Mouse (Mus musculus): Measurements from ENCODE around the gene Aspdh.
A peak's percentile ranks its signal among the peaks of the same experiment; 100 is the strongest.

The Aspdh gene

DNA sequence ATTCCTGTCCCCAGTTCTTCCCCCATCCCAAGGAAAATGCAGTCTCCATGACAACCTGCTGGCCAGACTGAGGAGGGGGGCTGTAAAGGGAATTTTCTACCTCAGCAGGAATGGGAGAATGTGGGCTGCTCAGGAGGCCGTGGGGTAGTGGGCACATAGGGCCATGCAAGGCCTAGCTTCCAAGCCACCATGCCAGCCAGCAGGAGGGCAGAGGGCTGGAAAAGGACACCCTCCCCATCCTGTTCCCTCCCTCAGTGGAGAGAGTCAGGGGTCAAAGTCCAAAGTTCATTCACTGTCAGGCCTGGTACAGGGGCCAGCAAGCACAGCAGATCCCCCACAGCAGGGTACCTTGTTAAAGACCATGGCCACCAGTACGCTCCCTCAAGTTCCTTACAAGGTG, at the start of gene Aspdh:
Aspdh (plus strand) TSS at position 281 of the 400 bp plus-strand sequence.
- peak; percentile 19 for DNase-seq

DNA sequence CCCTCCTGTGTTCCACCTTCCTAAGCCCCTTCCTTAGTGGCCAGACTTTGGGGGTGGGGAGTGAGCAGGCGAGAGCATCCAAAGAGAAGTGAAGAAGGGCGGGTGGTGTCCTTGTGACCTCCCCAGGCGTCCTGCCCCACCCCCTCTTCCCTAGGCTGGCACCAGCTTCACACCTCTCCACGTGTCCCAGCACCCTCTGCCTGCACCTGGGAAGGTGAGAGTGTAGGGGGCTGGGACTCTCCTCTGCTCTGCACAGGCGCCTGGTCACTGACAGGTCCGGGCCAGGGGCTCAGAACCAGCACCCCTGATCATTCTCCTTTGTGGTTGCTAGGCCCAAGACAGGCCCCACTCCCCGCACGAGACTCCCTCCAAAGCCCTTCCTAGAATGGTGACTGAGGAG, 37.5 kb upstream of the Aspdh start:
- no peak for DNase-seq

DNA sequence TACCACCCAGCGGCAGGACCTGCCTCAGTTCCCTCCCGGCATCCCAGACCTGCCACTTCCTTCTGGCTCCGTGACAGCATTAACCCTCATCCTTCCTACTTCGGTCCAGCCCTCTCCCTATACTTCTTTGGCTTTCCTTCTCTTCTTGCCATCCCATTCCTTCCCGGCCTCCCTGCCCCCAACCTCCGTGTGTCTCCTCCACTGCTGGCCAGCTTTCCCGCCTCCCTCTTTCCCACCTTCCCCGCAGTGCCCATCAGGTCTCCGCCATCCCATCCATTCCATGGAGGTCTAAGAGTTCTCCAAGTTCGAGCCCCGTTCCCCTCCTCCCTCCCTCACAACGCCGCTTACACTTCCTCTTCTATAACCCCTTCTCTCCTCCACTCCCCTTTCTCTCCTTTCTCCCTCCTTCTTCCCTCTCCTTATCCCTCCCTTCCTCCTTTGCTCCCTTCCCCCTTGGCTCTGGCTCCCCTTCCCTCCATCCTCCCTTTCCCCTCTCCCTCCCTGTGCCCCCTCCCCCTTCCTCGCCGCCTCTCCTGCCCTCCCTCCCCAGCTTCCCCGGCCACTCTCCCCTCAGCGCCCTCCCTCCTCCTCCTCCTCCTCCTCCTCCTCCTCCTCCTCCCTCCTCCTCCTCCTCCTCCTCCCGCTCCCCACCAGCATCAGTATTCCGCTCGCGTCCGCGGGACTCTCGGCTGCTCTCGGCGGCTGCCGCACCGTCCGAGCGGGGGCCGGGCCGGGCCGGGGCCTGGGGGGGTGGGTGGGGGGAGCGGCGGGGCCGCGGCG, 36.8 kb upstream of the Aspdh start:
- peak; percentile 61 for DNase-seq

DNA sequence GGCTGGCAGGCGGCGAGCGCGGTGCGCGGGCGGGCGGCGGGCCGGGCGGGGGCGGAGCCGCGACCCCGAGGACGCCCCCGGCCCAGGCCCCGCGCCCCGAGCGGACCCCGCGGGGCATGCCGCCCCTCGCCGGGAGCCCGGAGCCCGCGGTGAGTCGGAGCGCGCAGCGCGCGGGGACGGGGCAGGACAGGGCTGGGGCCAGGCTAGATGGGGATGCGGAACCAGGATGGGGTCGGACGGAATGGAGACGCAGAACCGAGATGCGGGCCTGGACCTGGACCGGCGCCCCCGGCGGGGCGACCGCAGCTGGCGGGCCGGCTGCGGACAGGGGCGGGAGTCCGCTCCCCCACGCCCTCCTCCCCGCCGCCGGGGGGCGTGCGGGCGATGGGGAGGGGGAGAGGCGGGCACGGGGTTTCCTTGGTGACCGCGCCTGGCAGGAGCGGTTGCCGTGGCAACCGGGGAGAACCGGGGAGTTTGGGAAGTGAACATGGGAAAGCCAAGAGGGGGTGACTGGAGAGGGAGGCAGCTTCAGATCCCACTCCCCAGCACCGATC, 36.1 kb upstream of the Aspdh start, which contains the start of gene Lrrc4b:
Lrrc4b (plus strand) TSS at position 51 of the 554 bp plus-strand sequence.
- DNase-seq = peak; percentile 85

DNA sequence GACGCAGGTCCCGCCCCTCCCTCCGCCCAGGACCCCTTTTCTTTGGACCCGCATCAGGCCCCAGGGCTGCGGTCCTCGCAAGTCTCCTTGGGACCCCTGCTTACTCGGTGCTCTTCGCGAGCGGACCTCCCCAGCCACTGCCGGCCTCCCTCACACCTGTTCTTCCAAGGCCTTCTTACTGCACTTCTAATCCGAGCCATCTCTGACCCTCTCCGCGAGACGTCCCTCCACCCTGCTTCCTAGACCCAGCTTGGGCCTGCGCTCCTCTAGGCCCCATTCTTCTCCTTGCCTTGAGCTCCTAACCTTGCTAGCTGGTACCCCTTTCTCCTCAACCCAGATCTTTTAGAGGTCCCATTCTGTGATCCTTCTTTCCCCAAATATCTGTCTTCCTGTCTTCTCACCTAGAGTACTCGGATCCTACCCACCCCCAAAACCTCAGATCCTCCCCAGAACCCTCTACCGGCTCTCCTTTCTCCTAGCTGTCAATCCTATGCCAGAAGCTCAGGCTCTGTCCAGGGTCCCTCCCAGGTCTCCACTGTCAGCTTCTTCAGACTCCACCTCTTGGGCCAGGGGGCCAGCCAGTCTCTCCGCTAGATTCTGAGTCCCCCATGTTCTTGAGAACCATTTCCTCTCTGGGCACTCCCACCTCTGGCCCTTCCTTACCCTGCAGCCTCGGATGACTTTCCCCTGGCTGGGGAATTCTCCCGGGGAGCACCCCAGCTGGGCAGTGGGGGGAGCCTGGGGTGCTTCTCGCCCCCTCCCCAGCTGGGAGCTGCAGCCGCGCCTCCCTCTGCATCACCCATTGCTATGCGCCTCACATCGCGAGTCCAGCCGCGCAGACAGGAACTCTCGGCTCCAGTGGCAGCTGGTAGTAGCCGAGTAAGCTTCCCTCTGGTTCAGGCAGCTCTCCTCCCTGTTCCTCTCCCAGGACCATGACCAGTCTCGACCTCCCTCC, 35.4 kb upstream of the Aspdh start:
- no peak for DNase-seq

DNA sequence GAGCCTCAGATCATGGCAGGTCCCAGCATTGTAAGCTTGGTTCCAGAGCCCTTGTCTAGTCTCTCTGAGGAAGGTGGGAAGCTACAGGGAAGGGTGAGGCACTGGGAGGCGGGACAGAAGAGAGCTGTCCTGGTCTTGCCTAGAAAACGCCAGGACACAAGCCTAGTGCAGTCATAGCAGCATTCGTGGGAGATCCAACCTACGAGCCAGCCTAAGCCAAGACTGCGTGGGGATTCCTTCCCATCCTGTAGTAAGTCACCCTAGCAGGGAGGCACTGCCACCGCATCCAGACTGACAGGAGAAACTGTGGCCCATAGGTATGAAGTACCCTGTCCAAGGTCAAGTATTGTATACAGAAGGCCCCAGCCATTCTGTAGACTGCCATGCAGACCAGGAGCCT, 32.6 kb upstream of the Aspdh start:
- DNase-seq = no peak

DNA sequence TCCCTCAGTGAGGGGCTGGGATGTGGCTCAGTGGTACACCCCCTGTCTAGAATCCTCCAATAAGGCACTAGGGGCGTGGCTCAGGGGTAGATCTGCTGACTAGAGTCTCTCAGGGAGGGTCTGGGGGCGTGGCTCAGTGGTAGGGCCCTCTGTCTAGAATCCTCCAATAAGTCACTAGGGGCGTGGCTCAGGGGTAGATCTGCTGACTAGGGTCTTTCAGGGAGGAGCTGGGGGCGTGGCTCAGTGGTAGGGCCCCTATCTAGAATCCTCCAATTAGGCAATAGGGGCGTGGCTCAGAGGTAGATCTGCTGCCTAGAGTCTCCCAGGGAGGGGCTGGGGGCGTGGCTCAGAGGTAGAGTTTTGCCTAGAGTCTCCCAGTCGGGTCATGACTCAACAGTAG, 31.8 kb upstream of the Aspdh start:
- no peak for DNase-seq

DNA sequence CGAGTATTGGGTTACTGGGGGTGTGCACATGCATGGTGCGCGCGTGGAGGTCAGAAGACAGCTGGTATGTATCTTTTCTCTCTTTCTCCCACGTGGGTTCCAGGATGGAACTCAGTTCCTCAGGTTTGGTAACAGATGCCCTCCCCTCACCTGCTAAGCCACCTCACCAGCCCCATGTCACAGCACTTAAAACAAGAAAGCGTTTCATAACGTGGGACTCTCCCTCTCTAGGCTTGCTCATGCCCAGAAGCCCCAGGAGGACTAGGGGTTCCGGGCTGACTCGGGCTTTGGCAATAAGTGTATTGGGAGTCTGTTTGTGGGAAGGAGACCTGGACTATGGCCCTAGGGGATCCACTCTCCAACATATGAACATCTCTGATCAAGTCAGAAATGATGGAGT, 31.1 kb upstream of the Aspdh start:
- no peak for DNase-seq

DNA sequence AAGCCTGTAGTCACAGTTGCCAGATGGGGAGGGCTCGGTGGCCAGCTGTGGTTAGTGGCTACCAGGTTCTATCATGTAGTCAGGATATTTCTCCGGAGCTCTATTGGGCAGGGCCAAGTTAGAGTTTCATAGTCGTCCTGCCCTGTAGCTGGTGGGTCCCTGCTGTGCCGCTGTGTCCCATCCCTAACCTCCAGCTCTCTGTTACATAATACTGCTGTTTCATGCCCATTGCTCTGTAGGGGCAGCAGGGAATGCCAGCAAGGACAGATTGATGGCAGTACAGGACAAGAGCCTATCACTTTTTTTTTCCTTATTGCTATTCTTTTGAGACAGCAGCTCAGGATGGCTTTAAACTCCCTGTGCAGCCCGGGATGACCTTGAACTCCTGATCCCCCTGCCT, 29.4 kb upstream of the Aspdh start:
- DNase-seq = no peak

DNA sequence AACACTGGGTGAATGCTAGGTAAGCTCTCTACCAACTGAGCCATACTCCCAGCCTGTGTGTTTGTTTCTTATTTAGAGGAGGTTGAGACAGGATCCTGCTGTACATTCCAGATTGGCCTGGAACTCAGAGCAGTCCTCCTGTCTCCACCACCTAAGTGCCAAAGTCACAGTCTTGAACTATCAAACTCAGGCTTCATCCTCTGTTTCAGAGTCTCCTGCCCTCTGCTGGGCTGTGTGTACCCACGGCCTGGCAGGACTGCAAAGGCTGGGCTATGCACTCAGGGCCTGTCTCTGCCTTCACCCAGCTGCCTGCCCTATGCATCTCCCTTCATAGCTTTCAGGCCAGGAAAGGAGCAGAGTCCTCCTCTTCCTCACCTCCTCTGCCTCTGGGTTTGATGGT, 28.9 kb upstream of the Aspdh start:
- no peak for DNase-seq

DNA sequence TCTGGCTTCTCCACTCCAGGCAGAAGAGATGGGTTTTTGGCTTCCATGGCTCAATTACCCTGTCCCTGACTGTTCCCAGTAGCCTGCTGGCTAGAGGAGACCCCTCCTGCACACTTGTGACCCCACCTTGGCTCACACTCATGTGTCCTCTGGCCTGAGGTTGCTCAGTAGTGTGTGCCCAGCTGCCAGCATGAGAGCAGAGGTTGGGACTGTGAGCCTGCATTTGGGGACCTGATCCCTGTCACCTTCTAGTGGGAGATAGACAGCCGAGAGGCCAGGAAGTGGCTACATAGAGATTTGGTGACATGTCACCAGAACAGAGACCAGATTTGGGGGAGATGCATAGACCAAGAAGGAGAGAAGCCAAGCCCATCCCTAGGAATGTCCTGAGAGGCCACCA, 28.0 kb upstream of the Aspdh start:
- DNase-seq = no peak

DNA sequence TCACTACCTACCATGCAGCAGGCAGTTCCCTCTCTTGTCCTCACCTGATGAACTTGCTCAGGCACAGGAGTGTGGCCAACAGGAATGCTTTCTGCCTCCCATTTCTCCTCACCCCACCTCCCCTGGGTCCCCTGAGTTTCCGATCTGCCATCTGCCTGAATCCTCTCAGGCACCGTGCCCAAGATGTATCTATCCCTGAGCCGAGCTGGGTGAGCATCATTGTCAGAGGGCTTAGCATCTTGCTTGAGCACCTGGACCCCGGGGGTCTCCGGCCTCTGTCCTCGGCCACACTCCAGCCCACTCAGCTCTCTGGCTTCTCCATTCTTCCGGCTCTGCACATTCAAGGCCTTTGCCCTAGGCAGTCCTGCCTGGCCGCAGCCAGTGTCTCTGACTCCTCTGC, 27.3 kb upstream of the Aspdh start:
- no peak for DNase-seq

DNA sequence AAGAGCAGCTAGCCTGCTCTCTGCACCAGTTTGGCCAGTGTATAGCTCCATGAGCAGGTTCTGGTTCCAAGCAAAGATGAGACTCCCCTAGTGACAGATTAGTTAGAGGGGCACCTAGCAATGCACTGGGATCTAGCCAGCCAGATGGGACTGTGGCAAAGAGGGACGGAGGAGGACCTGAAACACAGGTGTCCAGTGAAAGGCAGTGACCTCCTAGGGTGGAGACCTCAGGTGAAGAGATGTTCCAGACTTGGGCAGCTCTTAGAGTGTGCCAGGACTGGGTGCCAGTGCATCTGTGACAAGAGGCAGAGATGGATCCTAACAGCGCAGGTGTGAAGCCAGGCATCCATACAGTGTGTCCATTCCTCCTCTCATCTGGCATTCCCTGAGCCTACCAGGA, 25.5 kb upstream of the Aspdh start:
- no peak for DNase-seq

DNA sequence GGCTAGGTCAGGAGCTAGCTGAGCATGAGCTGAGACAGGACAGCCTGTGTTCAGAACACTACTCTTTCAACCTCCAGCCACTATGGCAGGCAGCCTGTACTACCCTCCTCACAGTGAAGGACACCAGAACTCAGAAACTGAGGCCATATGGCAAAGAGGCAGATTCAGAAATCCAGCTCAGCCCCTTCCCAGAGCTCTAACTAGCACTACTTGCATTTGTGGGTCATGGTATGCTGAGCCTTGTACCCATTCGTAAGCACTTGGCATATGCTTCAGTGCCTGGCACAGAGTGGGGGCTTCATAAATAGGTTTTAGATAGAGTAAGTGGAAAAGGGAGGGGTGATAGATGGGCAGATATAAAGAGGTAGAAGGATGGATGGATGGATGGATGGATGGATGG, 24.7 kb upstream of the Aspdh start:
- DNase-seq = no peak

DNA sequence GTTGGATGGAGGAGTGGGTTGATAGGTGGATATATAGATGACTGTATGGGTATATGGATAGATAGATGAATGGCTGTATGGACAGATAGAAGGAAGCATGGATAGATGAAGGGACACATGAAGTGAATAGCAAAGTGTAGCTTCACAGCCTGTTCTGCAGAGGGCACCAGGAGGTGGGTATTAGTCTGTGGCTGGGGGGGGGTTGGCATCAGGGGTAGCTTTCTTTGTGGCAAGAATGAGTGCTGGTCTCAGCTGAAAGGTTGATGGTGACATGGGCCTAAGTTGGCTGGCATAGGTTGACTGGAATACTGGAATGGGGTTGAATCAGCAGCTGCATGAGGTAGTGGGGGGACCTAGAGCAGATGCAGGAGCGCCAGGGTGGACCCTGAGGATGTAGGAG, 24.0 kb upstream of the Aspdh start:
- no peak for DNase-seq

DNA sequence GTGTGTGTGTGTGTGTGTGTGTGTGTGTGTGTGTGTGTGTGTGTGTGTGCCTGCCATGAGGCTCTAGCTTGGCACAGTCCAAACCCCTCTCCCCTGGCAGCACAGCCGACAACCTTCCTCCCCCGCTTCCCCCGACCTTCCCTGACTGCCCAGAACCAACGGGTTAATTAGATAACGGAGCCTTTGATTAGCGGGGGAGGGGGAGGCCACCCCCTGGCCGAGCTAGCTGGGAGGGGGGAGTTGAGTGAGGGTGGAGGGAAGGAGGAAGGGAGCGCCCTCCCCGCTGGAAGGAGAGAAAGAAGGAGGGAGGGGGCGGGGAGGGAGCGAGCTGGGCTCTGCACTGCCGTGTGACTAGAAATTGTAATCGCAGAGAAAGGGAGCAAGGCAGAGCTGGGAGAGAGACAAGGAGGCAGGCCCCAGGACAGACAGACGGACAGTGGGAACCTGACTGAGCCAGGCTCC, 23.5 kb upstream of the Aspdh start:
- peak; percentile 71 for DNase-seq

DNA sequence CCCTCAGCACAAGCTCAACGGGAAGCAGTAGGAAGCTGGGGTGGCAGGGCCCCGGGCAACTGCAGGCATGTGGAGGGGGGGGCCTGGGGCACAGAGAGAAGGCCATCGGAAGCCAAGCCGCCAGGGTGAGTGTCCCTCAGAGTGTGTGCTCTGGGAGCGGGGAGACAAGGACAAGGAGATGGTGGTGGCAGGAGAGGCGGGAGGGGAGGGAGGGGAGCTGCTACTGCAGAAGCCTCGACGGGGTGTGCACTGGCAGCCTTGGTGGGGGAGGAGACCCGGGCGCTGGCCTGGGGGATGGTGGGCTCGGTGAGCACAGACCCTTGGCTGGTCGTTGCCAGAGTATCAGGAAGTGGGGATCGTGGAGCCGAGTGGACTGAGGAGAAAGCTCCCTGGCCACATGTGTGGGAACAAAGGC, 22.8 kb upstream of the Aspdh start:
- no peak for DNase-seq

DNA sequence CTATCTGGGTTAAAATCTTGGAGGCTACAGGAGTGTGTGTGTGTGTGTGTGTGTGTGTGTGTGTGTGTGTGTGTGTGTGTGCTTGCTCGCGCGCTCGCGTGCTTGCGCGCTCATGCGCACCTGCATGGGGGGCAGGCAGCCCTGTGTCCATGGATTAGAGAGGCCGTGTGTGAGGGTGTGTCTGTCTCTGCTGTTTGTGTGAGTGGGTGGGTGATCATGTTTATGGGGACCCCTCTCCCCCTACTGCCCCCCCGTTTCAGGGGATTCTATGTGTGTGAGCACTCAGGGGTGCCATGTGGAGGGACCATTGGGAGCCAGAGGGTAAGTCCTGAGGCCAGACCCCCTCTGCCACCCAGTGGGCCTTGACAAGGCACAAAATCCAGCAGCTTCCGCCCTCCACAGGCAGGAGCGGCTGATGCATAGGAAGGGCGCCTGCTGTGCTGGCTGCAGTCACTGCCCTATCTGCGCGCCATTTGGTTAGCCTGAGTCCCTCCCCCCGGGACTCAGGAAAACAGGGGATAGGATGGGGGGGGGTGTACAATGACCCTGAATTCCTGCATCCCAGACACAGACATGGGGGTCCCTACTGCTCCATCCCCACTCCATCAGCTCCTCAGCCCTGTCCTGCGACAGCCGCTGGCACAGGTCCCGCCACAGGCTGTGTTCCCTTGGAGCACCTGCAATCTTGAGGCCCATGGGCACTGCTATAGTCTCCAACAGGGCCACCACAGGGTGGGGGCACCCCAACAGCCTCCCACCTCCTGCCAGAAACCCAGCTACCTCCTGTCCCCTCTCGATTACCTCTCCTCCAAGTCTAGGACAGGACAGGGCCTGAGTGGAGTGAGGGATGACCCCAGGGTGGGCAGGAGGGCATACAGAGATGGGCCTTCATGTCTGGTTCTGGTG, 21.7 kb upstream of the Aspdh start:
- DNase-seq = no peak

DNA sequence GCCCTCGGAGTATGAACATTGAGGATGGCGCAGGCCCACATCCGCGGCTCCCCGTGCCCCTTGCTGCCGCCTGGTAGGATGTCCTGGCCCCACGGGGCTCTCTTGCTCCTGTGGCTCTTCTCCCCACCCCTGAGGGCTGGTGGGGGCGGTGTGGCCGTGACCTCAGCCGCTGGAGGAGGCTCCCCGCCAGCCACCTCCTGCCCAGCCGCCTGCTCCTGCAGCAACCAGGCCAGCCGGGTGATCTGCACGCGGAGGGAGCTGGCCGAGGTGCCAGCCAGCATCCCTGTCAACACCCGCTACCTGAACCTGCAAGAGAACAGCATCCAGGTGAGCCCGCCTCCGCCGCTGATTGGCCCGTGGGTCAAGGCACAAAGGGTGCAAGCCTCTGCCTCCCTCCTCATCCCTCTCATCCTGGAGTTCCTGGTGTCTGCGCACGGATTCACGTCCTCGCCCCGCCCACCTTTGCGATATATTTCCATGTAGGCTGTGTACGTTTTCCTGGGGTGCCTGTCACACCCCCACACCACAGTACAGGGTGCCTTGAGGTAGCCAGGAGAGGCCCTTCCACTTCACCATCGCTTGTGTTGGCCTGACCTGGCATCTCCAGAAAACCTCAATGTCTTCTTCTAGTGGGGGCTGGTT, 20.2 kb upstream of the Aspdh start:
- no peak for DNase-seq

DNA sequence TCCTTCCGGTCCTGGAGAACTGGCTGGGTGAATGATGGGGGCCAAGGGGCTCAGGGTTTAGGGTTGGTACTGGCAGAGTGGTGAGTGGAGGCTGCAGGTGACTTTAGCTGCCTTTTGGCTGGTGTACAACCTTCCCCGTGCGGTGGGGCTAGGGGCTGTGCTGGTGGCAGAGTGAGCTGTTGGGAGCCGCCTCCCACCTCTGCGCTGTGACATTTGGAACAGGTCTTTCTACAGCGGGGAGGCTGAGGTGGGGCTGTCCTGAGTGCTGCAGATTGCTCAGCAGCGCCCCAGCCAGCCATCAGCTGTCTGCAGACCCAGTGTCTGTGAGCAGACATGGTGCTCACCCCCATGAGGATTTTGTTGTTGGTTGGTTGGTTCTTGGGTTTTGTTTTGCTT, 19.7 kb upstream of the Aspdh start:
- no peak for DNase-seq

DNA sequence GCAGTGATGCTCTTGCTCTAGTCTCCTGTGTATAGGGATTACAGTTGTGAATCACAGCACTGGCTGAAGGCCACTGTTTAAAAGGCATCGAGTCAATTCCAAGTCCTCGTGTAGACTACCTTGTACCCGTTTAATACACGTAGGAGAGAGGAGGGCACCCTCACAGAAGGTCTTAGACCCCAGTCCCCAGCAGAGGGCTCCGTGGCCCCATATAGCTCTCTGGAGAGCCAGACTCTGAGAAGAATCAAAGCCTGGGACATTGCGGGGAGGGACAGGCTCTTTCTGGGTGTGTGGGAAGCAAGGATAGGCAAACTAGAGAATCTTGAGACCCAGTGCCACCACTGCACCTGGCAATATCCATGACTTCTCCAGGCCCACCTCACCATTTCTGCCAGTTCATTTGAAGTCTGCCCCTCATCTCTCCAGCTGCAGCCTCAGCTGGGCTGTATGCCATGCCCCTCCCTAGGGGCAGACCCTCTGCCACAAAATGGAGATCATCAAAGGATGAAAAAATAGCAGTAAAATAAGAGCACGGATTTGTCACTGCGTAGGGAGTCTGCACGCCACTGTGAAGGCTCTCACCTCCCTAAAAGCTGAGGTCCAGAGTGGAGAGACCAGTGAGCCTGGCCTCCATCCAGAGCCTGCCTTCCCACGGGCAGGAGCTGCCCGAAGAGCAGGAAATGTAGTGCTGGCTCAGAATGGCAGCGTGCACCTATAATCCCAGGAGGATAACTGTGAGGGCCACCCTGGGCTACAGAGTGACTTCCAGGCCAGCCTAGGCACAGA, 18.9 kb upstream of the Aspdh start:
- no peak for DNase-seq

Data from right cerebral cortex, adult 18-20 months (tissue).